Mouse (Mus musculus) lung, postnatal 0 days (tissue): ENCODE measurements at regions not wholly inside any gene's neighbourhood (a gene's known extent, or its start where the extent isn't known, plus 50 kb on each side); places are given as distances from the start of the nearest gene placed in this dataset.

Experiments used
- CTCF ChIP-seq: IDR thresholded peaks from 2 replicates; pipeline ENCODE4 v1.5.1; 2016; ENCODE audit warnings: antibody characterized with exemption, mild to moderate bottlenecking
- EP300 ChIP-seq: IDR thresholded peaks from 2 replicates; pipeline ENCODE4 v1.6.1; 2016; ENCODE audit warnings: antibody characterized with exemption, mild to moderate bottlenecking, control low read depth

GRCm38 (mm10) chr11:71908616-71909015, 128.7 kb downstream of the Aipl1 start:
- TF ChIP-seq CTCF (no peak), EP300 (no peak)
